Mouse (Mus musculus) midbrain, embryonic 10.5 days (tissue): ENCODE measurements around the gene Pea15a. TPM values are rescaled to one million over a fixed set of nuclear protein-coding genes. Genes with fewer than 3 reads are reported as not detected.

Experiments used
- DNase-seq: peaks from one replicate; pipeline ENCODE4 v3.0.0-alpha.2; 2017; ENCODE audit warnings: low spot score
- H3K27ac ChIP-seq: fragments of 300-500 bp; sonication (generic); replicated peaks from 2 replicates; pipeline ENCODE4 v1.5.1; 2016; ENCODE audit warnings: mild to moderate bottlenecking
- H3K27me3 ChIP-seq: fragments of 300-500 bp; sonication (generic); 2 replicates; pipeline ENCODE4 v1.6.1; 2016; ENCODE audit warnings: low read depth, mild to moderate bottlenecking; ENCODE audit not compliant: poor library complexity, severe bottlenecking
- H3K36me3 ChIP-seq: fragments of 300-500 bp; sonication (generic); 2 replicates; pipeline ENCODE4 v1.6.1; 2016; ENCODE audit warnings: mild to moderate bottlenecking, moderate library complexity
- H3K4me1 ChIP-seq: fragments of 300-500 bp; sonication (generic); 2 replicates; pipeline ENCODE4 v1.6.1; 2016
- H3K4me3 ChIP-seq: fragments of 300-500 bp; sonication (generic); 2 replicates; pipeline ENCODE4 v1.5.1; 2016; ENCODE audit warnings: mild to moderate bottlenecking, moderate library complexity
- H3K9me3 ChIP-seq: fragments of 300-500 bp; sonication (generic); replicated peaks from 2 replicates; pipeline ENCODE4 v1.6.1; 2016; ENCODE audit warnings: mild to moderate bottlenecking
- WGBS: fragments of 180-500 bp; shearing (Covaris S2); methylation state at CpG from one replicate; pipeline ENCODE4 v1.1.7; 2016; 5-methylcytosine and 5-hydroxymethylcytosine counted together
- polyA plus RNA-seq: library from polyadenylated mRNA; unstranded; fragments of >200 nt; fragmentation: Nextera tagmentation; extraction: Ambion mirVana; gene quantifications from 2 replicates; pipeline ENCODE4 v1.2.1, GENCODE M21; 2016

The Pea15a gene
- polyA plus RNA-seq, 1 experiment from 2014 or later, result 340 TPM

DNA sequence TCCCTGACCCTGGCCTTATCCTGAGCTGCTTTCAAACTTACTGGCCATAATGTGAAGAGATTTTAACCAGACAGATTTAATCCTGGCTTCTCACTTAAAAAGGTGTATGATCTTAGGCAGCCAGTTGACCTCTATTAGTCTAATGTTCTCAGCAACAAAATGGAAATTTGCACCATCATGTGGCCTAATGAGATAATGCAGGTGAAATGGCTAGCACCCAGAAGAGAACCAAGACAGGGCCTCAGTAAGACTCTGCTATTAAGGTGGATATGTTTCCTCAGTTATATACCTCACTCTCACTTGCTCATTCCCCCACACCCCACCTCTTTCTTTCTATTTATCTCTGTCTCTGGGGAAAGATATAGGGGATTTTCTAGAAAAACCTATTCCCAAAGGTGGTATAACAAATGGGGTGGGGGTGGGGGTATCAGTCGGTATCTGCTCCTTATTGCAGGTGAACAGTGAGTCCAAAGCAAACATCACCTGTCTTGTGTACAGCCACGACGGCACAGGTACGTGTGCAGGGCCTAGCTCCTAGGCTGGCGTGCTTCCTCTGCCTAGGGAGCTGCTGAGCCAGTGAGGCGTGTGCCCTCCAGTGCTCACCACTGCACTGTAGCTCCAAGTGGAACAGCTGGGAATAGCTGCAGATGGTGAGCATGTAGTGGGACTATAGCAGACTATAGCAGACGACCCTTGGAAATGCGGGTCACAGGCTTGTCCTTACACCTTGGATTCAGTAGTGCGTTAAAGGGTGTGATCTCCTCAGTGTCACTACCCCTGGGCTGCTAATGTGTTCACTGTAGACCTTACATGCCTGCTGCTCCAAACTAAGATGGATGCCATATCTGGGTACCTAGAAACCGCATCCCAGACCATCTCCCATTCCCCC lies 20.0 kb downstream of the Pea15a start:
- no peaks in the 10 kb centered on the region for H3K9me3 ChIP-seq
- 94% methylated on average over 10 of the region's 10 CpGs for WGBS
- no peaks in the 10 kb centered on the region for H3K4me1 ChIP-seq
- peaks cover 92% of the 10 kb centered on the region for H3K36me3 ChIP-seq
- H3K4me3 ChIP-seq, result no peak overlapping the region
- no peak overlapping the region for H3K27ac ChIP-seq
- no peak for DNase-seq
- H3K27me3 ChIP-seq, result no peaks in the 10 kb centered on the region

DNA sequence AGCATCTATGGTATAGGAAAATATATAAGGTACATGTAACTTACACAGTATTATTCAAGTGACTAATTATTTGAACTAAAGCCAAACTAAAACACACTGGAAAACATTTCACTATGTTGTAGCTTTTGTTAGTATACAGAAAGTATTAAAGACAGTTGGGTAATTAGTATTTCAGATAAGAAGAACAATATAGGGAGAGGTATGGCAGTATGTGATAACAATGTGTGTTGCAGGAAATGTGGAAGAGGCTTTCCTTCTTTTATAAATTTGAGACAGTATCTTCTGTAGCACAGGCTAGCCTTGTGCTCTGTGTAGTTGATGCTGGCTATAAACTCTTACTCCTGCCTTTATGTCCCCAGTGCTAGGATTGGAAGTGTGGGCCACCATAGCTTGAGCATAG lies 22.7 kb downstream of the Pea15a start:
- H3K27ac ChIP-seq, result no peak overlapping the region
- DNase-seq, result no peak
- H3K9me3 ChIP-seq, result no peaks in the 10 kb centered on the region
- H3K4me3 ChIP-seq, result no peak overlapping the region
- peaks cover 92% of the 10 kb centered on the region for H3K36me3 ChIP-seq
- H3K27me3 ChIP-seq, result no peaks in the 10 kb centered on the region
- no peaks in the 10 kb centered on the region for H3K4me1 ChIP-seq

DNA sequence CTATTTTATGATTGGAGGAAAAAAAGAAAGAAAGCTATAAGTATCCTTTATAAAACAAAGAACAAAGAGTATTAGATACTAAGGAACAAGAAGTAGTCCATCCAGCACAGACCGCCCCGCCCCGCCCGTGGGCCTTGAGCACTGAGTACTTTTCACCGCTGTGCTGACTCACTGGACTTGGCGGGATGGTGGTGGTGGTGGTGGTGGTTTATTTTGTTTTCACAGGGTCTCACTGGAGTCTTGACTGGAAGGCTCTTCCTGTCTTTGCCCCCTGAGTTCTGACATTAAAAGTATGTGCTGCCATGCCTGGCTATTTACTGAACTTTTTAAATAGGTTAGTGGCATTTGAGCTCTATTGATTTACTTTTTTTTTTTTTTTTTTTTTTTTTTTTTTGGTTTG lies 23.5 kb downstream of the Pea15a start:
- H3K36me3 ChIP-seq, result peaks cover 92% of the 10 kb centered on the region
- no peaks in the 10 kb centered on the region for H3K27me3 ChIP-seq
- H3K27ac ChIP-seq, result no peak overlapping the region
- H3K4me1 ChIP-seq, result no peaks in the 10 kb centered on the region
- no peak overlapping the region for H3K4me3 ChIP-seq
- no peak for DNase-seq
- 97% methylated on average over 6 of the region's 6 CpGs for WGBS
- H3K9me3 ChIP-seq, result no peaks in the 10 kb centered on the region

DNA sequence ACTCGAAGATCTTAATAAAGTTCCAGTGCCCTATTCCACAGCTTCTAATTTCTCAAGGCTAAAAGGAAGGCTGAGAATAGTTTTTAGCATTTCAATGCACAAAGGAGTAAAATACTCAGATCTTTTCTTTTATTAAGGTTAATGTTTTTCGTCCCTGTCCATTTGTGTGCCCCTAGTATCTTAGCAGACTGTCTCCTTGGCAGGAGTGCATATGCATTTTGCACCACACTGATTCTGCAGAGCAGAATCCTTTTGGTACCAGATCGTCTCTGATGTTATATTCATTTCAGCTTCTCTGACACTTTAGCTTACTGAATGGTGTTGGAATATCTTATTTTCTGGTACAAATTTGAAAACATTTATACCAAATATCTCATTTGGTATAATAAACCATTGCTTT lies 24.8 kb downstream of the Pea15a start:
- Histone ChIP-seq H3K27me3 (no peaks in the 10 kb centered on the region), H3K36me3 (peaks cover 90% of the 10 kb centered on the region), H3K4me1 (no peaks in the 10 kb centered on the region), H3K27ac (no peak overlapping the region), H3K9me3 (no peaks in the 10 kb centered on the region), H3K4me3 (no peak overlapping the region)
- 89% methylated on average over 3 of the region's 3 CpGs for WGBS
- DNase-seq, result no peak

DNA sequence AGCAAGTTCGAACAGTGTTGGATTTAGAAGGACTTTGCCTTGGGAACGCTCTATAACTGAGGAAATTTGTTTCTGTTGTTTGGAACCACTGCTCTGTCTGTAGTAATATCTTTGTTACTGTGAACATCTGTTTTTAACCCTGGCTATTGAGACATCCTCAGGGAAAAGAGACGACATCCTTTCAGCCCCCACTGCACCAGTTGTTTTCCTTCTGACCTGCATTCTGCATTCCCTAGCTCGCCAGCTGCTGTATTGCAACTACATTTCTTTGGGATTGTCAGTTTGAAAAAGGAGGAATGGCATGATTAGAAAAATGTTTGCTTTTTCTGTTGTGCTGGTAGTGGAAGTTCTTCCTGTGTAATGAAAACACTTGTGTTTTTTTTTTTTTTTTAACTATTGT lies 25.7 kb downstream of the Pea15a start:
- Histone ChIP-seq H3K36me3 (peaks cover 90% of the 10 kb centered on the region), H3K4me3 (no peak overlapping the region), H3K27me3 (no peaks in the 10 kb centered on the region), H3K4me1 (no peaks in the 10 kb centered on the region), H3K9me3 (no peaks in the 10 kb centered on the region), H3K27ac (no peak overlapping the region)
- DNase-seq, result no peak
- 90% methylated on average over 4 of the region's 4 CpGs for WGBS

DNA sequence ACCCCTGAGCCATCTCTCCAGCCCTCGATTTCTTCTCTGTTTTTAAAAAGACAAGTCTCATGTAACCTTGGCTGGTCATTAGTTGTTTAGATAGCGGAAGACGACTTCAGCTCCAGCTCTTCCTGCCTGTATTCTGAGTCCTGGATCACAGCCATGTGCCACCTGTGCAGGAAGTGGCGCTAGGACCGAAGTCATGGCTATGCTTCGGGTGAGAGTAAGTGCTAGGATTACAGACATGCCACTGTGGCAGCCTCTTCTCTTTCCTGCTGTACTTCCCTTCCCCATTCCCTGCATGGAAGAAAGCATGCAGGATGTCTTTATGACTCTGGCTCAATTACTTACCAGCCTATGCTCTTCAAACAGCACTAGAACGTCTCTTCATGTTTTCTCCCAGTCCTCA lies 27.5 kb downstream of the Pea15a start:
- DNase-seq, result no peak
- Histone ChIP-seq H3K27me3 (no peaks in the 10 kb centered on the region), H3K4me3 (no peak overlapping the region), H3K9me3 (no peaks in the 10 kb centered on the region), H3K4me1 (no peaks in the 10 kb centered on the region), H3K27ac (no peak overlapping the region), H3K36me3 (peaks cover 92% of the 10 kb centered on the region)
- WGBS, result 89% methylated on average over 7 of the region's 7 CpGs

DNA sequence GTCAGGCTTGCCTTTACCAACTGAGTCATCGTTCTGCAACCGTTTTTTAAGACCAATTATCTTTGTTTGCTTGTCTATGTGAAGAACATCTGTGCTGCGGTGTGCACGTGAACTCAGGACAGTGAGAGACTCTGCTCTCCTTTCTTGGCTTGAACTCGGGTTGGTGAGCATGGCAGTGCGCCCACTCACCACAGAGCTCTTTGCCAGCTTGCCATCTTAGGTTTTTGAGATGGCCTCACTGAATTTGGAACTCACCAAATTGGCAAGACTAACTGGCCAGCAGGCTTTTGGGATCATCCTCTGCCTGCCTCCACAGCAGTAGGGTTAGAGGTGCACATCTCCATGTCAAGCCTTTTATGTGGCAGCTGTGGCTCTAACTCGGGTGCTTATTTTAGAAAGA lies 28.8 kb downstream of the Pea15a start:
- Histone ChIP-seq H3K27ac (no peak overlapping the region), H3K36me3 (peaks cover 98% of the 10 kb centered on the region), H3K9me3 (no peaks in the 10 kb centered on the region), H3K27me3 (no peaks in the 10 kb centered on the region), H3K4me1 (no peaks in the 10 kb centered on the region), H3K4me3 (no peak overlapping the region)
- WGBS, result 93% methylated on average over 7 of the region's 7 CpGs
- no peak for DNase-seq

DNA sequence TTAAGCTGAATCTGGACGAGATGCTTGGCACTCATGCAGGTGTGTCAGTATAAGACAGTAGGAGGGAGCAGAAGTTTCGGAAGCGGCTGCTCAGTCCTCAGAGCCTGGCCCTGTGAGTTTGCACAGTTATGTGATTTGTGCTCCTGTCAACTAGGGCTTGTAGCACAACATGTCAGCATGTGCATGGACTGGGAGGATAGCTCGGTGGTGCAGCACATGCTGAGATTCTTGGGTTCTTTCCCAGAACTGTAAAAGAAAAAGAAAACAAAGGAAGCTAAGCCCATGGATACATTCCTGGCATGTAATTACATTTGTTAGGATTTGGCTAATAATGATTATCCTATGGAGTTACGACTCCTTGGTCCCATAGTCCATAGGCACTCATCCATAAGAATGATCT lies 33.4 kb downstream of the Pea15a start:
- no peak for DNase-seq
- H3K27ac ChIP-seq, result no peak overlapping the region
- H3K4me3 ChIP-seq, result no peak overlapping the region
- no peaks in the 10 kb centered on the region for H3K27me3 ChIP-seq
- H3K9me3 ChIP-seq, result no peaks in the 10 kb centered on the region
- H3K4me1 ChIP-seq, result no peaks in the 10 kb centered on the region
- 85% methylated on average over 5 of the region's 5 CpGs for WGBS
- peaks cover 97% of the 10 kb centered on the region for H3K36me3 ChIP-seq

DNA sequence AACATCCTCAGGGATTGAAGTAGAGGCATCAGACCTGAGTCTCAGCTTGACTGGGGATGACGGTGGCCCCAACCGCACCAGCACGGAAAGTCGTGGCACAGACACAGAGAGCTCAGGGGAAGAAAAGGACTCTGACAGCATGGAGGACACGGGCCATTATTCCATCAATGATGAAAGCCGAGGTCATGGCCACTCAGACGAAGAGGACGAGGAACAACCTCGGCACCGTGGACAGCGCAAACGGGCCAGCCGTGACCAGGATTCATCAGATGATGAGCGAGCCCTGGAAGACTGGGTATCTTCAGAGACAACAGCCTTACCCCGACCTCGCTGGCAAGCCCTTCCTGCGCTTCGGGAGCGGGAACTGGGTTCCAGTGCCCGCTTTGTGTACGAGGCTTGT lies 34.2 kb downstream of the Pea15a start:
- WGBS, result 95% methylated on average over 21 of the region's 21 CpGs
- Histone ChIP-seq H3K4me3 (no peak overlapping the region), H3K36me3 (peaks cover 97% of the 10 kb centered on the region), H3K27ac (no peak overlapping the region), H3K9me3 (no peaks in the 10 kb centered on the region), H3K4me1 (no peaks in the 10 kb centered on the region), H3K27me3 (no peaks in the 10 kb centered on the region)
- no peak for DNase-seq

DNA sequence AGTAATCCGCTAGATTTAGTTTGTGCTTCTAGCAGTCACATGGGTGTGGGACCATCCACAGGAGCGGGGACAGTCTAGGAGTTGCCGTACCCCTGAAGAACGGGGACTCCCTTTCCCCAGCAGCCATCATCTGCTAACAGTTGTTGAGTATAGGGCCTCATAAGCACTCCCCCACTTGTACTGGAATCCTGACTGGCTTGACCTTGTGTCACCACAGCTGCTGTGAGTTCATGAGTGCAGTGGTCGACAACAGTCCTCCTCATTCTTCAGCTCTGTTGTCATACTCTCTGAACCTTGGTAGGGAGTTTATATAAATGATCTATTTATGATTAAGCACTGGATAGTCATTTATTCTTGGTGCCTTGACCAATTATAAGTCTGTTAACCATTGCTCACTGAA lies 36.8 kb downstream of the Pea15a start:
- DNase-seq, result no peak
- Histone ChIP-seq H3K36me3 (peaks cover 99% of the 10 kb centered on the region), H3K9me3 (no peaks in the 10 kb centered on the region), H3K4me1 (no peaks in the 10 kb centered on the region), H3K27ac (no peak overlapping the region), H3K27me3 (no peaks in the 10 kb centered on the region), H3K4me3 (no peak overlapping the region)
- 96% methylated on average over 5 of the region's 5 CpGs for WGBS

DNA sequence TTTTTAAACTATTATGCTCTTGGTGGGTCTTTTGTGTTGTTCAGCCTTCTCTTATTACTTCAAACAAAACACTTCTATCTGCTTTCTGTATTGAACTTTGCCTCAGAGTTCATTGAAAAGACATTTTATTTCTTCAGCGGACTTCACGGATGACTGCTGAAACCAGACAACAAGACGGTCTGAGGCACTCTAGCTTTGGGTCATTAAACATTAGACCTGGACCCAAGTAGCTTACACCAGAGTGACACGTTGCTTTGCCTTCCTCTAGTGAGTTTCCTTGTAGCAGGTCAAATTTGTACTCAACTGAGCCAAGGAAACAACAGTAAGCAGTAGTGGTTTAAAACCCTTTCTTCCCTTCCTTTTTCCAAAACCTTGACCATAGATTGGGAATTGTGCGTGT lies 38.7 kb downstream of the Pea15a start:
- no peaks in the 10 kb centered on the region for H3K9me3 ChIP-seq
- no peaks in the 10 kb centered on the region for H3K27me3 ChIP-seq
- H3K4me3 ChIP-seq, result no peak overlapping the region
- WGBS, result 81% methylated on average over 5 of the region's 5 CpGs
- H3K4me1 ChIP-seq, result 0 out of 2 replicates have a peak, but pooled peaks cover 4% of the 10 kb centered on the region
- H3K36me3 ChIP-seq, result peaks cover 86% of the 10 kb centered on the region
- DNase-seq, result no peak
- no peak overlapping the region for H3K27ac ChIP-seq

DNA sequence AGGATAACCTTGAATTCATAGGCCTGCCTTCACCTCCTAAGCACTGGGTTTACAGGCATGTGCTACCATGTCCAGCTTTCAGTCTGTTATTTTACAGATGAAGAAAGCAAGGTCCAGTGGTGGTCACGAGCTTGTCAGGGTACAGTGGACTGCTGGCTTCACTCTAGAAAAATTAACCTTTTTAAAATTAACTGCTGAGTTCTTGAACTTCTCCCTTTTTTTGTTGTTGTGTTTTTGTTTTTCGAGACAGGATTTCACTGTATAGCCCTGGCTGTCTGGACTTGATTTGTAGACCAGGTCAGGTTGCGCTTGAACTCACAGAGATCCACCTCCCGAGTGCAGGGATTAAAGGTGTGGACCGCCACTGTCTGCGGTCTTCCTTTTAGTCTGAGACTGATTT lies 43.6 kb downstream of the Pea15a start:
- 0 out of 2 replicates have a peak, but pooled peaks cover 4% of the 10 kb centered on the region for H3K4me1 ChIP-seq
- no peaks in the 10 kb centered on the region for H3K27me3 ChIP-seq
- WGBS, result 91% methylated on average over 6 of the region's 6 CpGs
- H3K9me3 ChIP-seq, result no peaks in the 10 kb centered on the region
- no peak for DNase-seq
- H3K27ac ChIP-seq, result no peak overlapping the region
- H3K36me3 ChIP-seq, result peaks cover 52% of the 10 kb centered on the region
- H3K4me3 ChIP-seq, result no peak overlapping the region

DNA sequence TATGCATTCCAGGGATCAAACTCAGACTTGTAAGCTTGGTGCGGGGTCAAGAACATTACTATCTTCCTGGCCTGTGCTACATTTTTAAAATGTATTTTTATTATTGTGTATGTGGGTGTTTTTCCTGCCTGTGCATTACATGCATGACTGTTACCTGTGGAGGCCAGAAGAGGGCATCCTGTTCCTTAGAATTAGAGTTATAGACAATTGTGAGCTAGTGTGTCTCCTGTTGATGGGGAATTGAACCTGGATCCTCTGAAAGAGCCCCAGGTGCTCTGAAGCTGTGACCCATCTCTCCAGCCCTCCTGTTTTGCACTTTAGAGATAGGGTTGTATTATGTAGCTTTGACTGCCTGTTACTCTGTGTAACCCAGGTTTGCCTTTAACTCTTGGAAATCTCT lies 44.6 kb downstream of the Pea15a start:
- WGBS, result 94% methylated on average over 1 of the region's 1 CpGs
- DNase-seq, result no peak
- 0 out of 2 replicates have a peak, but pooled peaks cover 4% of the 10 kb centered on the region for H3K4me1 ChIP-seq
- no peaks in the 10 kb centered on the region for H3K27me3 ChIP-seq
- no peaks in the 10 kb centered on the region for H3K9me3 ChIP-seq
- H3K36me3 ChIP-seq, result peaks cover 46% of the 10 kb centered on the region
- H3K27ac ChIP-seq, result no peak overlapping the region
- no peak overlapping the region for H3K4me3 ChIP-seq
